Mouse (Mus musculus): ENCODE measurements around the gene Slit3. TPM values are rescaled to one million over a fixed set of nuclear protein-coding genes. Genes with fewer than 3 reads are reported as not detected.

Slit3 gene
- polyA plus RNA-seq, 1 experiment from 2014 or later: 22.2 TPM

DNA sequence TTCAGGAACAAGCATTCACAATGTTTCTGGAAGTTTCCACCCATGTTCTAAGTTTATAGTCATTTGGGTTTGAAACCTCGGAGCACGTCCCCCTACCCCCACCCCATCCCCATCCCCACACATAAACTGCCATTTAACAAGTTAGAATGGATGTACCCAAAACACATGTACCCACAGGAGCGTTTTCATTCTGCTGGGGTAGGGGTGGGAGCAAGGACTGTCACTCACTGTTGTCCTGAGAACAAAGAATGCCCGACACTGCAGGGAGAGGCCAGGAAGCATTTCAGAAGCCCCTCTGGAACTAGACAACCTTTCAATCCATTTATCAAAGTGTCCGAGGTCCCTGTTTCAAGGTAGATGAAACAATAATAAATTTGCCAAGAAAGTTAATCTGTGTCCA, 383.0 kb downstream of the Slit3 start:
- Histone ChIP-seq H3K4me1 (peaks cover 70% of the 10 kb centered on the region), H3K27ac (no peak overlapping the region), H3K27me3 (ENCODE audit: insufficient read depth, poor library complexity, severe bottlenecking) (no peaks in the 10 kb centered on the region), H3K9me3 (no peaks in the 10 kb centered on the region), H3K4me3 (no peak overlapping the region), H3K36me3 (no peaks in the 10 kb centered on the region)
- 65% methylated on average over 5 of the region's 5 CpGs for WGBS
- DNase-seq (ENCODE audit: low spot score): no peak

DNA sequence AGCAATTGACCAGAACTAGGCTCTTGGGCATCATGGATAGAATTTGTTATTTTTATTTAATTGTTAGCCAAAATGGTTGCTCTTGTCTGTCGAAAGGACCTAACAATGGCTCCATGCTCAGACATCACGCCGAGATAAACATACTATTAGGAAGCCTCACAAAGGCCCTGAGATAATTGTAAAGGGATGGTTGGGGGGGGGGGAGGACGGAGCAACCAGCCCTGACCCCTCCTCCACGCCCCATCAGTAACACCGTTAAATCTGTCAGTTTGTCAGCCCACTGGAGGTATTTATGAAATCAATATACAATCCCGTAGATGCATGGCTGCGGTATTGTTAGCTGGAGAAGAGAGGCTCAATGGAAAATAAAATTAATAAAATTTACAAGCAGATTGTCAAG, 383.9 kb downstream of the Slit3 start:
- DNase-seq (ENCODE audit: low spot score): no peak
- H3K4me3 ChIP-seq: no peak overlapping the region
- no peaks in the 10 kb centered on the region for H3K36me3 ChIP-seq
- H3K27ac ChIP-seq: no peak overlapping the region
- WGBS: 55% methylated on average over 8 of the region's 8 CpGs
- H3K4me1 ChIP-seq: peaks cover 72% of the 10 kb centered on the region
- H3K9me3 ChIP-seq: no peaks in the 10 kb centered on the region
- no peaks in the 10 kb centered on the region for H3K27me3 ChIP-seq (ENCODE audit: insufficient read depth, poor library complexity, severe bottlenecking)

DNA sequence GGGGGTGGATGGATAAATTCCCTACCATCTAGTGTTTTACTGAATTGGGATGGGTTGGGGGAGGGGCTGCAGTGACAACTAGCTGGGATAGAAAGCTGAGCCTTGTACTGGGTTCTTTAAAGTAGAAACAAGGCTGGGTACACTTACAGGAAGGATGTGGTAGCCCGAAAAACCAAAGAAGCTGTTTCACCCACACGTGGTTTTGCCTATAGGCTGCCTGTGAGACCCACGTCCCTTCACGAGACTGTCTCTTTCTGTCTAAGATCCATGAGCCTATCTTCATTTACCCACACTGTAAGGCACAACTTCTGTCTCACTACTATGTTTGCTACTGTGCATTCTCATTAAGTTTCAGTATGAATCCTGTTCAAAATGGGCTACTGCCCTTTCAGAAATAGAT, 384.3 kb downstream of the Slit3 start:
- 59% methylated on average over 4 of the region's 4 CpGs for WGBS
- no peak for DNase-seq (ENCODE audit: low spot score)
- peaks cover 72% of the 10 kb centered on the region for H3K4me1 ChIP-seq
- H3K9me3 ChIP-seq: no peaks in the 10 kb centered on the region
- H3K27ac ChIP-seq: peak overlapping the region; percentile 64; the same call in 1 of the 2 replicates
- H3K4me3 ChIP-seq: no peak overlapping the region
- no peaks in the 10 kb centered on the region for H3K36me3 ChIP-seq
- no peaks in the 10 kb centered on the region for H3K27me3 ChIP-seq (ENCODE audit: insufficient read depth, poor library complexity, severe bottlenecking)

DNA sequence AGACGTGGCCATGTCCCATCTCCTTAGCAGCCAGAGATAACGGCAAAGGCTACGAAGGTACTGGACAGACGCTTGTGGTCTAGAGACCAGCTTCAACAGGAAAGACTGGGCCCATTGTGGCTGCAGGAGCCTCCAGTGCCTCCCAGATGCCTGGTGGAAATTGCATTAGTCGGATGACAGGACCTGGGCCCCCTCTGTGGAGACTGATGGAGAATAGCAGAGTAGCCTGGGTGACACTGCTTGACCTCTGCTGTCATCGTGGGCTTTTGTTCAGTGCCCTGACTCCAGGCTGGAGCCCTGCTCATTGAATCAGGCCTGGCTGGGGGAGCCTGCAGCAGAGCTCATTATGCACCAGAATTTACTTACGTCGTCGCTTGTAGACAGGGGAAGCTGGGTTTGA, 384.8 kb downstream of the Slit3 start:
- H3K4me1 ChIP-seq: peaks cover 75% of the 10 kb centered on the region
- H3K36me3 ChIP-seq: no peaks in the 10 kb centered on the region
- H3K9me3 ChIP-seq: no peaks in the 10 kb centered on the region
- DNase-seq (ENCODE audit: low spot score): no peak
- H3K4me3 ChIP-seq: no peak overlapping the region
- peak overlapping the region; percentile 64 for H3K27ac ChIP-seq
- WGBS: 11% methylated on average over 9 of the region's 9 CpGs
- no peaks in the 10 kb centered on the region for H3K27me3 ChIP-seq (ENCODE audit: insufficient read depth, poor library complexity, severe bottlenecking)

DNA sequence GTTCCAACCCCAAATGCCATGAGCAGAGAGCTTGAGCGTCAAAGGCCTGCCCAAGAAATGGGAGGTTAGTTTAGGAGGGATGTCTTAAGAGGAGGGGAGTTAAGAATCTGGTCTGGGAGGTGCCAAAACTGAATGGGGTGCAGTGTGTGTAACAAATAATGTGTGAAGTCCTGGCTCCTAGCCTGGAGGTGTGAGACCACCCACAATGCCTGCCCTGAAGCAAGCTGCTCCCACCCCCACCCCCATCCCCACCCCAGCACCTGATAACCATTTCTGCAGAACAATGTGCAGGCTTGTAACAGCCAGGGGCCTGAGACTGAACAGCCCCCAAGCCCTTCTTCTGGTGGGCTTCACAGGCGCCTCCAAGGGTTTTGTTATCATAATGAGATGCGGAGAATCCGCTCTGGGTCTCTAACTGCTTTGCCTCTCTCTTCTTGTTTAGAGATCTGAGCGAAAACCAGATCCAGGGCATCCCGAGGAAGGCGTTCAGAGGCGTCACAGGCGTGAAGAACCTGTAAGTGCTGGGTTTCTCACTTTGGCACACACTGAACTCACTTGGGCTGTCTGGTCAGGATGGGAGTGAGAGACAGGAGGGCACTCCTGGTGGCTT, 386.9 kb downstream of the Slit3 start:
- WGBS: 11% methylated on average over 9 of the region's 9 CpGs
- Histone ChIP-seq H3K36me3 (no peaks in the 10 kb centered on the region), H3K27ac (peak overlapping the region; percentile 70; the same call in 1 of the 2 replicates), H3K4me3 (no peak overlapping the region), H3K4me1 (peaks cover 75% of the 10 kb centered on the region), H3K9me3 (no peaks in the 10 kb centered on the region), H3K27me3 (ENCODE audit: insufficient read depth, poor library complexity, severe bottlenecking) (no peaks in the 10 kb centered on the region)
- DNase-seq (ENCODE audit: low spot score): no peak

DNA sequence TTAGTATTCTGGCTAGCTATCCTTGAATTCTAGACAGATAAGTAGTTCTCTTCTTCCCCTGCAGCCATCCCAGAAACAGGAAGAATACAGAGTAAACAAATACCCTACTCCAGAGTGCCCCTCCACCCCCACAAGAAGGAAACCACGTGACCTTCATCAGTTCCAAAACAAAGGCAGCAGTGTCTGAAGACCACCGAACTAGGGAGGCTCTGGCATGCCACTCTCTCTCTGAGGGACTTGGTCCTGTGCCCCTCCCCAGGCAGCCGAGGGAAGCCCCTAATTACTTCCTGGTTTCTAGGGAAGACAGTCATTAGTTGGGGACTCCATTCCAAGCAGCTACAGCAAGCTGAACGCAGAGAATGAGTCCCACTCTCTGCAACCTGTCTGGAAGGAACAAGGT, 391.7 kb downstream of the Slit3 start:
- H3K27ac ChIP-seq: no peak overlapping the region; the same call in 1 of the 2 replicates

DNA sequence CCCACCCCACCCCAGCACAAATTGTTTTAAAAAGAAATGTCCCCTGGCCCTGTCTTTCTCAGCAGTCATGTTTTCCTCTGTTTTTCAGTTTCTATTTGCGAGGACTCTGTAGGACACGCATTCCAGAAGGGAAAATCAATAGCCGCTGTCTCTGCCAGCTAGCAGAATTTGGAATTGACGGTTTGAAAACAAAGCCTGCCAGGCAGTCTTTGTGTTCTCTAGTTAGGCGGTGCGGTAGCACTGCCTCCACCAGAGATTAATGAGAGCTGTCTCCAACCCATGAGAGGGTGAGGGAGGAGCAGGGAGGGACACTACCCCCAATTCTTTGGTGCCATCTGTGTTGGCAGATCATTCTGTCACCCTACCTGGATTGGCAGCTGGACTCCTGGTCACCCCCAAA, 392.3 kb downstream of the Slit3 start:
- DNase-seq (ENCODE audit: low spot score): no peak
- H3K4me3 ChIP-seq: no peak overlapping the region
- H3K36me3 ChIP-seq: peaks cover 4% of the 10 kb centered on the region; the same call in 1 of the 2 replicates
- H3K27me3 ChIP-seq (ENCODE audit: insufficient read depth, poor library complexity, severe bottlenecking): no peaks in the 10 kb centered on the region
- 58% methylated on average over 6 of the region's 6 CpGs for WGBS
- H3K9me3 ChIP-seq: no peaks in the 10 kb centered on the region
- H3K27ac ChIP-seq: no peak overlapping the region
- H3K4me1 ChIP-seq: peaks cover 46% of the 10 kb centered on the region

More for the DNA sequence above, 391.7 kb downstream of the Slit3 start:
- Histone ChIP-seq H3K27me3 (ENCODE audit: insufficient read depth, poor library complexity, severe bottlenecking) (no peaks in the 10 kb centered on the region), H3K9me3 (no peaks in the 10 kb centered on the region), H3K4me1 (peaks cover 53% of the 10 kb centered on the region), H3K4me3 (no peak overlapping the region), H3K36me3 (peaks cover 4% of the 10 kb centered on the region; the same call in 1 of the 2 replicates)
- no peak for DNase-seq (ENCODE audit: low spot score)
- 22% methylated on average over 4 of the region's 4 CpGs for WGBS

DNA sequence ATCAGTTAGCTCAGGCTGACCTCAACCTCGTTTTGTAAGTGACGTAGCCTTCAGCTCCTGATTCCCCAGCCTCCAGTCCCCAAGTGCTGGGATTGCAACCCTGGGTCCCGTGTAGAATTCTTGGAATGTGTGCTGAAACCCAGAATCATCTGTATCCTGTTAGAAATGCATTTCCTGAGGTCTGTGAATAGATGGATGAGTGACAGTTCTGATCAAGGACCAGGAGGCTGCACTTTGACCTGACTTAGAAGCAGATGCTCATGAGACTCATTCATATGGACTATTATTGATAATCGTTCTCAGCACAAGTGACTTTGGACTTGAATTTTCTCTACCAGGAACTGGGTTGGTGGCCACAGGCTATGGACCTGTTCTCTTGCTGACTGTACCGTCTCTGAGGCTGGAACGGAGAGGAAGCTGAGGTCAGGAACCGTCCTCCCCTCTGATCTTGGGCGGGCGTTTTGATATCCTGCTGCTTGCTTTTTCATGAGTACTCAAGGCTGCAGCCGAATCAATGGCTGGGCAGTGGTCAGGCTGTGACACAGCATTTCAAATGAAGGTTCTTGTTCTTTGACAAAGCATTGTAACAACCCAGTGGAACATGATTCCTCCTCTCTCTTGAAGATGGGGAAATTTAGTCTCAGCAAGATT, 401.9 kb downstream of the Slit3 start:
- Histone ChIP-seq H3K27ac (no peak overlapping the region), H3K4me3 (no peak overlapping the region), H3K4me1 (peaks cover 19% of the 10 kb centered on the region), H3K27me3 (ENCODE audit: insufficient read depth, poor library complexity, severe bottlenecking) (no peaks in the 10 kb centered on the region), H3K36me3 (no peaks in the 10 kb centered on the region), H3K9me3 (no peaks in the 10 kb centered on the region)
- WGBS: 56% methylated on average over 10 of the region's 10 CpGs
- no peak for DNase-seq (ENCODE audit: low spot score)

DNA sequence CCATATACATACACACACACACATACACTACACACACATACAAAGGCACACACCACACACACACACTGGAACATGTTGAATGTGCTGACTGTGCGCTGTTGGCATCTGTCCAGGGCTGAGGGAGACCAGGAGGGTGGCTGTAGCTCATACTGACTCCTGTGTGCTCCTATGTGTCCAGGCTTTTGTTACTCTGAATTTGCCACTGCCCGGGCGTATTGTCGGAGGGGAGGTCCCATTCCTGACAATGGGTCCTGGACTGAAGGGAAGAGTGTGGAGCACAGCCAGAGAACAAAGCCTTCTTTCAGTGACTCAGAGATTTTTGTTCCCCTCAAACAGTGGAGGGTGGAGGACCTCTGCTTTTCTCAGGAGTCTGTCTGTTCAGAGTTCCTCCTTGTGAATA, 402.7 kb downstream of the Slit3 start:
- H3K4me3 ChIP-seq: no peak overlapping the region
- no peak overlapping the region for H3K27ac ChIP-seq

DNA sequence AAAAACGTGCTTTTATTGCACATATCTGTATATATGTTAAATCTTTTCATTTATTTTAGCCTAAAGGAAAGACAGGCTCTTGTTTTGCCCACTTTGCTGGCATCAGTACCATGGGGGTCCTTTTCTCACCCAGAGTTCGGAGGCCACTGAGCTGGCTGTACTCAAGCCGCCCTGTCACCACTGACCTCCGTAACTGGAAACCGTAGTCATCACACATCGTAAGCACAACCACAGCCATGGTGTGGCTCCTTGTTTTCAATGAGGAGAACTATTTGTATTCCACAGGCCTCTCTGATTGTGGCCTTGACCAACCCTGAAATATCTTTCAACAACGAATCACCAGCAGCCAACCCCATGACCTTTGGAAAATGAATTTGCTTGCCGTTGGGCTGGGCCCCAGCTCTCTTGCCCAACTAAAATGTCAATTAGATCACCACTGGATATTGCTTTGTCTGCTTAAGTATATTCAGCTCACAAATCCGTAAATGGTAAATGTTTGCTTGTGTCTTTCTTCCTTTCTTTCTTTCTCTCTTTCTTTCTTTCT, 405.3 kb downstream of the Slit3 start:
- H3K4me3 ChIP-seq: no peak overlapping the region
- peaks cover 19% of the 10 kb centered on the region; the same call in 1 of the 2 replicates for H3K4me1 ChIP-seq
- no peaks in the 10 kb centered on the region for H3K9me3 ChIP-seq
- H3K27ac ChIP-seq: no peak overlapping the region
- 70% methylated on average over 9 of the region's 9 CpGs for WGBS
- H3K27me3 ChIP-seq (ENCODE audit: insufficient read depth, poor library complexity, severe bottlenecking): no peaks in the 10 kb centered on the region
- no peak for DNase-seq (ENCODE audit: low spot score)
- H3K36me3 ChIP-seq: no peaks in the 10 kb centered on the region

More for the DNA sequence above, 402.7 kb downstream of the Slit3 start:
- DNase-seq (ENCODE audit: low spot score): no peak
- no peaks in the 10 kb centered on the region for H3K27me3 ChIP-seq (ENCODE audit: insufficient read depth, poor library complexity, severe bottlenecking)
- H3K4me1 ChIP-seq: peaks cover 19% of the 10 kb centered on the region
- no peaks in the 10 kb centered on the region for H3K9me3 ChIP-seq
- WGBS: 73% methylated on average over 4 of the region's 4 CpGs
- no peaks in the 10 kb centered on the region for H3K36me3 ChIP-seq

DNA sequence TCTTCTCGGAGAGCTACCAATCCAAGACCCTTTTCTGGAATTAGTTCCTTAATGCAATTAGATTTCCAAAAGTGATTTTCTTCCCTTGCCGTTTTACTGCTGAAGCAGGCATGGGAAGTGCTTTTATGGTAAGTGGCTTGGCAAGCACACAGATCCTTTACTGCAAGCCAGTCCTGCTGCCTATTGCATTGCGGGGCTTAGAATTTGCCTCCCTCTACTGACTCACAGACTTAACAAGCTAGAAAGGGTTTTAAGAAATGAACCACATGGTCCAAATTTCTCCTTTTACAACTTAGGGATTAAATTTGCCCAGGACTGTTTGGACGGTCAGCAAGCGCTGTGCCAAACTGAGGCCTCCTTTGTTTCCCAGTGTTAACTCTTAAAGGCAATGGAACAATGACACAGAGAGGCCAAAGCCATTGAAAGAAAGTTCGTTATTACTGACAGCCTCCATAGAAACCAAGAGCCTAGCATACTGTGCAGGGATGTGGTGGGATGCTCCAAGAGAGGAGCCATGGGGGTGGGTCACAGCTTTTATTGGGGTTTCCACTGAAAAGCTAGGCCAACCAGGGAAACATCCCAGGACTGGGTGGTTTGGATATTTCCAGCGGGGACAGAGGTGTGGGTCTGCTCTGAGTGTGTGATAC, 406.9 kb downstream of the Slit3 start:
- Histone ChIP-seq H3K36me3 (no peaks in the 10 kb centered on the region), H3K9me3 (no peaks in the 10 kb centered on the region), H3K4me1 (peaks cover 14% of the 10 kb centered on the region; the same call in 1 of the 2 replicates), H3K4me3 (no peak overlapping the region), H3K27ac (no peak overlapping the region), H3K27me3 (ENCODE audit: insufficient read depth, poor library complexity, severe bottlenecking) (no peaks in the 10 kb centered on the region)
- DNase-seq (ENCODE audit: low spot score): no peak
- 84% methylated on average over 7 of the region's 7 CpGs for WGBS

DNA sequence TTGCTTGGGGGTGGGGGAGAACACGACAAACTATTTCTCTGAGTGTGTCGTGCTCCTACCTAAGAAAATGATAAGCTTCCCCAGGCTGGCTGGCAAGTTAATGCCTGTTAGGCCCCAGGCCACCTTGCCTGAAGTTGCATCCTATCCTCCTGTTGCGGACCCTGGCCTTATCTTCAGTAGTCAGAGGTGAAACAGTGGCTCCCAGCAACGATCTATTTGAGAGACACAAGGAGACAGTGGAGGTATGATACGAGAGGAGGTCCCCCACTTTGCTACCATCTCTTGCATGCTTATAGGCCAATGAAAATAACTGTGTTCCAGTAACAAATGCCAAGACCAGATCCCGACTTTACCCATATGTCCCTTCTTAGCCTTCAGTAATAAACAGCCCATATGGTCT, 414.0 kb downstream of the Slit3 start:
- no peaks in the 10 kb centered on the region for H3K27me3 ChIP-seq (ENCODE audit: insufficient read depth, poor library complexity, severe bottlenecking)
- H3K4me1 ChIP-seq: peaks cover 9% of the 10 kb centered on the region; the same call in 1 of the 2 replicates
- DNase-seq (ENCODE audit: low spot score): no peak
- 44% methylated on average over 6 of the region's 6 CpGs for WGBS
- H3K27ac ChIP-seq: no peak overlapping the region
- H3K9me3 ChIP-seq: no peaks in the 10 kb centered on the region
- H3K4me3 ChIP-seq: no peak overlapping the region
- no peaks in the 10 kb centered on the region for H3K36me3 ChIP-seq
